Mouse (Mus musculus): ENCODE measurements around the gene Cd300lf. TPM values are rescaled to one million over a fixed set of nuclear protein-coding genes. Genes with fewer than 3 reads are reported as not detected.

Gene Cd300lf
- total RNA-seq, 1 experiment from 2014 or later, result 0.52 TPM

- no peak for DNase-seq
These were observed 56.4 kb downstream of the Cd300lf start for GRCm38 (mm10) chr11:115077436-115077835.

GRCm38 (mm10) chr11:115075859-115076258 is 57.9 kb downstream of the Cd300lf start:
- no peak for DNase-seq

GRCm38 (mm10) chr11:115075407-115075806 is 58.4 kb downstream of the Cd300lf start:
- no peak for DNase-seq

- DNase-seq, result no peak
These were observed 60.8 kb downstream of the Cd300lf start for GRCm38 (mm10) chr11:115073002-115073401.

GRCm38 (mm10) chr11:115071631-115072294 is 62.0 kb downstream of the Cd300lf start:
- DNase-seq, result peak; percentile 81

- no peak for DNase-seq
These were observed 62.7 kb downstream of the Cd300lf start for GRCm38 (mm10) chr11:115071015-115071551.

GRCm38 (mm10) chr11:115066768-115067167 is 67.0 kb downstream of the Cd300lf start:
- no peak for DNase-seq

Other genes starting within 250 kb of the Cd300lf start
- 1.1 and 2.2 TPM in 2 replicates for gene Cd300a, start 244.0 kb downstream of the Cd300lf start, total RNA-seq (2021)
- gene Cd300lb, start 199.6 kb downstream of the Cd300lf start, total RNA-seq (2021), result 0.70 and 1.7 TPM in 2 replicates
- gene Cd300c, start 164.8 kb downstream of the Cd300lf start, total RNA-seq (2021), result 0.83 TPM in 1 of 2 replicates, not detected in the other
- 0.34 and 0.78 TPM in 2 replicates for gene Cd300ld, start 144.1 kb downstream of the Cd300lf start, total RNA-seq (2021)
- 0.93 and 3.7 TPM in 2 replicates for gene Cd300c2, start 132.1 kb downstream of the Cd300lf start, total RNA-seq (2021)
- not detected in 2 replicates for gene Cd300ld2, start 117.8 kb downstream of the Cd300lf start, total RNA-seq (2021)
- 0.79 TPM in 1 of 2 replicates, not detected in the other for gene Cd300ld4, start 107.0 kb downstream of the Cd300lf start, total RNA-seq (2021)
- gene Cd300ld5, start 96.2 kb downstream of the Cd300lf start, total RNA-seq (2021), result 4.0 and 5.3 TPM in 2 replicates
- gene Cd300ld3, start 85.6 kb downstream of the Cd300lf start, total RNA-seq (2021), result 3.3 TPM in 1 of 2 replicates, not detected in the other
- gene Cd300e, start 71.8 kb downstream of the Cd300lf start, total RNA-seq (2021), result 0.30 and 0.63 TPM in 2 replicates
- 1.9 and 3.3 TPM in 2 replicates for gene Rab37, start 42.6 kb downstream of the Cd300lf start, total RNA-seq (2021)
- 23.0 and 24.3 TPM in 2 replicates for gene Slc9a3r1, start 29.3 kb upstream of the Cd300lf start, total RNA-seq (2021)
- 9.0 and 15.7 TPM in 2 replicates for gene Tmem104, start 53.5 kb upstream of the Cd300lf start, total RNA-seq (2021)
- 26.4 and 30.6 TPM in 2 replicates for gene Nat9, start 53.9 kb upstream of the Cd300lf start, total RNA-seq (2021)
- 0.90 and 0.96 TPM in 2 replicates for gene Grin2c, start 133.3 kb upstream of the Cd300lf start, total RNA-seq (2021)
- gene Fdxr, start 143.1 kb upstream of the Cd300lf start, total RNA-seq (2021), result 592 and 605 TPM in 2 replicates
- 18.4 and 21.2 TPM in 2 replicates for gene Fads6, start 163.7 kb upstream of the Cd300lf start, total RNA-seq (2021)
- gene Otop2, start 173.2 kb upstream of the Cd300lf start, total RNA-seq (2021), result not detected in 2 replicates
- 0.33 and 0.38 TPM in 2 replicates for gene Ush1g, start 188.0 kb upstream of the Cd300lf start, total RNA-seq (2021)
- not detected in 2 replicates for gene Otop3, start 200.7 kb upstream of the Cd300lf start, total RNA-seq (2021)
- 20.3 and 27.4 TPM in 2 replicates for gene Hid1, start 233.8 kb upstream of the Cd300lf start, total RNA-seq (2021)
- 61.5 and 66.2 TPM in 2 replicates for gene Cdr2l, start 247.9 kb upstream of the Cd300lf start, total RNA-seq (2021)